Mouse (Mus musculus) ES-E14 (cell line): ENCODE data around the gene Ncaph.
"Not testable (repeated sequence)": the region's sequence is repeated elsewhere in the genome, so short reads cannot be mapped to it uniquely, and the experiment has no call there.

ENCODE experiments used
- CHD2 ChIP-seq: IDR thresholded peaks from 2 replicates; pipeline ENCODE4 v1.6.1; 2014; ENCODE audit warnings: mild to moderate bottlenecking, low read depth, low read length, inconsistent platforms
- HCFC1 ChIP-seq: IDR thresholded peaks from 2 replicates; pipeline ENCODE4 v1.6.1; 2012; ENCODE audit warnings: low read length, inconsistent platforms, borderline replicate concordance; ENCODE audit not compliant: insufficient read depth
- MAFK ChIP-seq: IDR thresholded peaks from 2 replicates; pipeline ENCODE4 v1.6.1; 2014; ENCODE audit warnings: mild to moderate bottlenecking, low read depth, low read length, inconsistent platforms; ENCODE audit not compliant: insufficient read depth
- ZC3H11A ChIP-seq: IDR thresholded peaks from 2 replicates; pipeline ENCODE4 v1.6.1; 2012; ENCODE audit warnings: low read depth, mild to moderate bottlenecking, inconsistent platforms, low read length, borderline replicate concordance

- TF ChIP-seq ZC3H11A: 0 out of 2 replicates have a peak, but pooled peaks have one; percentile 33
- TF ChIP-seq CHD2, HCFC1, MAFK: not testable (repeated sequence)
Observed at GRCm38 (mm10) chr2:127166261-127166660, 32.5 kb upstream of the Ncaph start.
